Mouse (Mus musculus): ENCODE data around the gene Ddx39b.
"Not testable (repeated sequence)": the region's sequence is repeated elsewhere in the genome, so short reads cannot be mapped to it uniquely, and the experiment has no call there.

- not testable (repeated sequence) for TF ChIP-seq POLR2A (IDR thresholded peaks at IDR 0.05; ENCODE audit: low read depth, low read length); CTCF (IDR thresholded peaks at IDR 0.05; ENCODE audit: extremely low read depth, insufficient read length, insufficient replicate concordance, low read depth, low read length)
Measured at GRCm38 (mm10) chr17:35300261-35300945, 58.9 kb downstream of the Ddx39b start.
